Mouse (Mus musculus) midbrain, embryonic 12.5 days (tissue): ENCODE measurements at regions not wholly inside any gene's neighbourhood (a gene's known extent, or its start where the extent isn't known, plus 50 kb on each side); places are given as distances from the start of the nearest gene placed in this dataset.
"Not testable (repeated sequence)": the region's sequence is repeated elsewhere in the genome, so short reads cannot be mapped to it uniquely, and the experiment has no call there.

ENCODE experiments used
- ATAC-seq: fragments of 200-750 bp; cut with Nextera tagmentation; 2 replicates; pipeline ENCODE4 v1.8.0; 2017; ENCODE audit warnings: low read depth, moderate TSS enrichment, moderate library complexity; ENCODE audit not compliant: low FRiP score
- H3K27ac ChIP-seq: fragments of 300-500 bp; sonication (generic); replicated peaks from 2 replicates; pipeline ENCODE4 v1.5.1; 2016; ENCODE audit warnings: mild to moderate bottlenecking
- H3K27me3 ChIP-seq: fragments of 300-500 bp; sonication (generic); 2 replicates; pipeline ENCODE4 v1.6.1; 2016; ENCODE audit warnings: mild to moderate bottlenecking
- H3K36me3 ChIP-seq: fragments of 300-500 bp; sonication (generic); 2 replicates; pipeline ENCODE4 v1.6.1; 2016
- H3K4me1 ChIP-seq: fragments of 300-500 bp; sonication (generic); 2 replicates; pipeline ENCODE4 v1.6.1; 2016
- H3K4me2 ChIP-seq: fragments of 300-500 bp; sonication (generic); replicated peaks from 2 replicates; pipeline ENCODE4 v1.6.1; 2016; ENCODE audit warnings: mild to moderate bottlenecking, moderate library complexity
- H3K4me3 ChIP-seq: fragments of 300-500 bp; sonication (generic); 2 replicates; pipeline ENCODE4 v1.5.1; 2016; ENCODE audit warnings: mild to moderate bottlenecking
- H3K9ac ChIP-seq: fragments of 300-500 bp; sonication (generic); replicated peaks from 2 replicates; pipeline ENCODE4 v1.6.1; 2016; ENCODE audit warnings: mild to moderate bottlenecking, moderate library complexity
- H3K9me3 ChIP-seq: fragments of 300-500 bp; sonication (generic); 2 replicates; pipeline ENCODE4 v1.6.1; 2016; ENCODE audit warnings: mild to moderate bottlenecking
- WGBS: fragments of 180-500 bp; shearing (Covaris S2); methylation state at CpG from one replicate; pipeline ENCODE4 v1.1.7; 2016; 5-methylcytosine and 5-hydroxymethylcytosine counted together

GRCm38 (mm10) chr13:26424513-26424912 lies 345.5 kb downstream of the Hdgfl1 start:
- Histone ChIP-seq H3K9me3 (no peaks in the 10 kb centered on the region), H3K27ac (no peak overlapping the region), H3K4me3 (no peak overlapping the region), H3K27me3 (no peaks in the 10 kb centered on the region), H3K4me1 (no peaks in the 10 kb centered on the region), H3K4me2 (no peak overlapping the region), H3K36me3 (no peaks in the 10 kb centered on the region), H3K9ac (no peak overlapping the region)
- WGBS = 95% methylated on average over 1 of the region's 1 CpGs
- ATAC-seq = no peak

- H3K4me1 ChIP-seq = no peaks in the 10 kb centered on the region
- no peak overlapping the region for H3K4me2 ChIP-seq
- no peak for ATAC-seq
- no peak overlapping the region for H3K27ac ChIP-seq
- H3K27me3 ChIP-seq = no peaks in the 10 kb centered on the region
- no peaks in the 10 kb centered on the region for H3K9me3 ChIP-seq
- no peak overlapping the region for H3K9ac ChIP-seq
- no peaks in the 10 kb centered on the region for H3K36me3 ChIP-seq
- no peak overlapping the region for H3K4me3 ChIP-seq
Observed at GRCm38 (mm10) chr13:26405757-26406156, 364.2 kb downstream of the Hdgfl1 start.

GRCm38 (mm10) chr13:26404707-26405106 lies 365.3 kb downstream of the Hdgfl1 start:
- H3K27ac ChIP-seq = no peak overlapping the region
- no peak overlapping the region for H3K4me2 ChIP-seq
- WGBS = 80% methylated on average over 2 of the region's 2 CpGs
- H3K4me1 ChIP-seq = no peaks in the 10 kb centered on the region
- H3K4me3 ChIP-seq = no peak overlapping the region
- no peaks in the 10 kb centered on the region for H3K27me3 ChIP-seq
- H3K9me3 ChIP-seq = no peaks in the 10 kb centered on the region
- ATAC-seq = no peak
- H3K9ac ChIP-seq = no peak overlapping the region
- H3K36me3 ChIP-seq = no peaks in the 10 kb centered on the region

- Histone ChIP-seq H3K36me3 (no peaks in the 10 kb centered on the region), H3K4me1 (no peaks in the 10 kb centered on the region), H3K27ac (no peak overlapping the region), H3K27me3 (no peaks in the 10 kb centered on the region), H3K9ac (no peak overlapping the region), H3K4me3 (no peak overlapping the region), H3K9me3 (no peaks in the 10 kb centered on the region), H3K4me2 (no peak overlapping the region)
- 87% methylated on average over 7 of the region's 7 CpGs for WGBS
- peak; percentile 62 for ATAC-seq
Observed at GRCm38 (mm10) chr13:26387861-26388621, 381.9 kb downstream of the Hdgfl1 start.

GRCm38 (mm10) chr13:26382631-26383030 lies 387.3 kb downstream of the Hdgfl1 start:
- Histone ChIP-seq H3K4me3 (no peak overlapping the region), H3K9ac (no peak overlapping the region), H3K36me3 (no peaks in the 10 kb centered on the region), H3K4me2 (no peak overlapping the region), H3K4me1 (no peaks in the 10 kb centered on the region), H3K9me3 (no peaks in the 10 kb centered on the region), H3K27me3 (no peaks in the 10 kb centered on the region), H3K27ac (no peak overlapping the region)
- 69% methylated on average over 2 of the region's 2 CpGs for WGBS
- no peak for ATAC-seq

GRCm38 (mm10) chr13:26382154-26382553 lies 387.8 kb downstream of the Hdgfl1 start:
- Histone ChIP-seq H3K9ac (no peak overlapping the region), H3K9me3 (no peaks in the 10 kb centered on the region), H3K4me1 (no peaks in the 10 kb centered on the region), H3K4me3 (no peak overlapping the region), H3K27ac (no peak overlapping the region), H3K27me3 (no peaks in the 10 kb centered on the region), H3K36me3 (no peaks in the 10 kb centered on the region), H3K4me2 (no peak overlapping the region)
- ATAC-seq = no peak
- WGBS = 89% methylated on average over 2 of the region's 2 CpGs

- H3K4me1 ChIP-seq = no peaks in the 10 kb centered on the region
- no peaks in the 10 kb centered on the region for H3K9me3 ChIP-seq
- H3K4me3 ChIP-seq = no peak overlapping the region
- no peaks in the 10 kb centered on the region for H3K36me3 ChIP-seq
- no peak overlapping the region for H3K9ac ChIP-seq
- no peak overlapping the region for H3K4me2 ChIP-seq
- H3K27me3 ChIP-seq = no peaks in the 10 kb centered on the region
- H3K27ac ChIP-seq = no peak overlapping the region
- no peak for ATAC-seq
Observed at GRCm38 (mm10) chr13:26375546-26375945, 394.4 kb downstream of the Hdgfl1 start.

GRCm38 (mm10) chr13:26365911-26366310 lies 404.1 kb downstream of the Hdgfl1 start:
- not testable (repeated sequence) for H3K9ac ChIP-seq, H3K27ac ChIP-seq, H3K4me2 ChIP-seq, H3K4me3 ChIP-seq, H3K9me3 ChIP-seq, H3K4me1 ChIP-seq, ATAC-seq, H3K36me3 ChIP-seq, H3K27me3 ChIP-seq
- WGBS = 93% methylated on average over 6 of the region's 6 CpGs

- Histone ChIP-seq H3K27me3 (no peaks in the 10 kb centered on the region), H3K36me3 (no peaks in the 10 kb centered on the region), H3K9ac (no peak overlapping the region), H3K27ac (no peak overlapping the region), H3K4me2 (no peak overlapping the region), H3K9me3 (no peaks in the 10 kb centered on the region), H3K4me3 (no peak overlapping the region), H3K4me1 (no peaks in the 10 kb centered on the region)
- no peak for ATAC-seq
- WGBS = 69% methylated on average over 3 of the region's 3 CpGs
Observed at GRCm38 (mm10) chr13:26356341-26356740, 413.6 kb downstream of the Hdgfl1 start.

- no peak for ATAC-seq
- H3K4me1 ChIP-seq = no peaks in the 10 kb centered on the region
- no peaks in the 10 kb centered on the region for H3K9me3 ChIP-seq
- H3K9ac ChIP-seq = no peak overlapping the region
- no peak overlapping the region for H3K27ac ChIP-seq
- H3K4me2 ChIP-seq = no peak overlapping the region
- H3K27me3 ChIP-seq = no peaks in the 10 kb centered on the region
- no peaks in the 10 kb centered on the region for H3K36me3 ChIP-seq
- no peak overlapping the region for H3K4me3 ChIP-seq
Observed at GRCm38 (mm10) chr13:26354421-26354820, 415.5 kb downstream of the Hdgfl1 start.

- H3K4me3 ChIP-seq = no peak overlapping the region
- no peak overlapping the region for H3K4me2 ChIP-seq
- no peak overlapping the region for H3K9ac ChIP-seq
- no peak overlapping the region for H3K27ac ChIP-seq
- no peaks in the 10 kb centered on the region for H3K4me1 ChIP-seq
- H3K9me3 ChIP-seq = no peaks in the 10 kb centered on the region
- H3K27me3 ChIP-seq = no peaks in the 10 kb centered on the region
- 82% methylated on average over 3 of the region's 3 CpGs for WGBS
- no peak for ATAC-seq
- H3K36me3 ChIP-seq = no peaks in the 10 kb centered on the region
Observed at GRCm38 (mm10) chr13:26350510-26350909, 419.5 kb downstream of the Hdgfl1 start.

GRCm38 (mm10) chr13:26338795-26339194 lies 431.2 kb downstream of the Hdgfl1 start:
- 88% methylated on average over 3 of the region's 3 CpGs for WGBS
- Histone ChIP-seq H3K4me1 (no peaks in the 10 kb centered on the region), H3K27ac (no peak overlapping the region), H3K36me3 (no peaks in the 10 kb centered on the region), H3K27me3 (no peaks in the 10 kb centered on the region), H3K9me3 (no peaks in the 10 kb centered on the region), H3K4me3 (no peak overlapping the region), H3K9ac (no peak overlapping the region), H3K4me2 (no peak overlapping the region)
- ATAC-seq = no peak

- Histone ChIP-seq H3K4me2 (no peak overlapping the region), H3K9me3 (no peaks in the 10 kb centered on the region), H3K27ac (no peak overlapping the region), H3K9ac (no peak overlapping the region), H3K36me3 (no peaks in the 10 kb centered on the region), H3K4me1 (no peaks in the 10 kb centered on the region), H3K4me3 (no peak overlapping the region), H3K27me3 (no peaks in the 10 kb centered on the region)
- WGBS = 96% methylated on average over 3 of the region's 3 CpGs
- no peak for ATAC-seq
Observed at GRCm38 (mm10) chr13:26325066-26325465, 444.9 kb downstream of the Hdgfl1 start.
